Mouse (Mus musculus) intestine, embryonic 15.5 days (tissue): ENCODE results near the gene Comtd1. TPM values are rescaled to one million over a fixed set of nuclear protein-coding genes. Genes with fewer than 3 reads are reported as not detected.

Experiments
- ATAC-seq: fragments of 200-750 bp; cut with Nextera tagmentation; 2 replicates; pipeline ENCODE4 v1.8.0; 2017; ENCODE audit warnings: moderate TSS enrichment, moderate library complexity
- H3K27ac ChIP-seq: fragments of 300-500 bp; sonication (generic); 2 replicates; pipeline ENCODE4 v1.5.1; 2015; ENCODE audit warnings: mild to moderate bottlenecking, inconsistent platforms
- H3K27me3 ChIP-seq: fragments of 300-500 bp; sonication (generic); replicated peaks from 2 replicates; pipeline ENCODE4 v1.6.1; 2015; ENCODE audit warnings: inconsistent platforms
- H3K36me3 ChIP-seq: fragments of 300-500 bp; sonication (generic); 2 replicates; pipeline ENCODE4 v1.6.1; 2015; ENCODE audit warnings: inconsistent platforms
- H3K4me1 ChIP-seq: fragments of 300-500 bp; sonication (generic); replicated peaks from 2 replicates; pipeline ENCODE4 v1.6.1; 2015; ENCODE audit warnings: inconsistent platforms
- H3K4me2 ChIP-seq: fragments of 300-500 bp; sonication (generic); replicated peaks from 2 replicates; pipeline ENCODE4 v1.6.1; 2015; ENCODE audit warnings: mild to moderate bottlenecking, inconsistent platforms
- H3K4me3 ChIP-seq: fragments of 300-500 bp; sonication (generic); replicated peaks from 2 replicates; pipeline ENCODE4 v1.5.1; 2015; ENCODE audit warnings: inconsistent platforms
- H3K9ac ChIP-seq: fragments of 300-500 bp; sonication (generic); 2 replicates; pipeline ENCODE4 v1.6.1; 2015; ENCODE audit warnings: inconsistent platforms
- H3K9me3 ChIP-seq: fragments of 300-500 bp; sonication (generic); 2 replicates; pipeline ENCODE4 v1.6.1; 2016; ENCODE audit warnings: inconsistent platforms
- WGBS: fragments of 180-500 bp; shearing (Covaris S2); methylation state at CpG from one replicate; pipeline ENCODE4 v1.1.7; 2015; 5-methylcytosine and 5-hydroxymethylcytosine counted together
- polyA plus RNA-seq: library from polyadenylated mRNA; unstranded; fragments of >200 nt; fragmentation: Nextera tagmentation; extraction: Ambion mirVana; gene quantifications from 2 replicates; pipeline ENCODE4 v1.2.1, GENCODE M21; 2015

Gene Comtd1
- polyA plus RNA-seq, 1 experiment from 2014 or later, result 57.3 TPM

DNA sequence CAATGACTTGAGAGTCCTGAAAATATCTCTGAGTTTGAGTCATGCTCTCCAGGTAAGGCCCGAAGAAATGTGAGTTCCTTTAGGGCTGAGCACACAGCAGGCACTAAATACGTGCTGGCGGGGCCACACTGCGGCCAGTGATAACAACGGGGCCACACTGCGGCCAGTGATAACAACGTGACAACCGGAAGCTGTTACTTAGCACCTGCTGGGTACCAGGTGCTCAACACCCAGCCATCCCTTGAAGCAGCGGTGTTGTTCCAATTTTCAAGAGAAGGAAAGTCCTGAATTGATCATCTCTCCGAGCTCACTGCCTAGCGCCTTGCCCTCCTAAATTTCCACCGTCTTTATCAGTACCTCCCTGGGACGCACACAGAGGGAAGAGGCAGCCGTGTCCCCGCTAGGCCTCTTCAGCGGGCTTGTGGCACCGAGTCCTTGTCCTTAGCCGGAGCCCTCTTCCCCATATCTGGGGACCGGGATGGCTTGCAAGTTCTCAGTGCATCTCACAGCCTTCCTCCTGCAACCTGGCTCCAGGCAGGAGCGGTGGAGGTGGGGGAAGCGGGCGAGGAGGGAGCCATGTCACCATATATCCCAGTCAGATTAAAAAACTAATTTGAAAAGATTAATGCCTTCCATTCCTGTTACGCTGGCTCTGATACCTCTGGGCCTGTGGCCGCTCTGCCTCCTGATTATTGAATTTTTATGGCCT lies 1.8 kb upstream of the Comtd1 start:
- no peak overlapping the region for H3K4me3 ChIP-seq
- no peaks in the 10 kb centered on the region for H3K9me3 ChIP-seq
- H3K9ac ChIP-seq, result no peak overlapping the region
- no peak for ATAC-seq
- H3K4me1 ChIP-seq, result peaks cover 25% of the 10 kb centered on the region
- no peaks in the 10 kb centered on the region for H3K27me3 ChIP-seq
- no peak overlapping the region for H3K27ac ChIP-seq
- no peak overlapping the region for H3K4me2 ChIP-seq
- peaks cover 4% of the 10 kb centered on the region; the same call in 1 of the 2 replicates for H3K36me3 ChIP-seq
- 76% methylated on average over 24 of the region's 24 CpGs for WGBS

DNA sequence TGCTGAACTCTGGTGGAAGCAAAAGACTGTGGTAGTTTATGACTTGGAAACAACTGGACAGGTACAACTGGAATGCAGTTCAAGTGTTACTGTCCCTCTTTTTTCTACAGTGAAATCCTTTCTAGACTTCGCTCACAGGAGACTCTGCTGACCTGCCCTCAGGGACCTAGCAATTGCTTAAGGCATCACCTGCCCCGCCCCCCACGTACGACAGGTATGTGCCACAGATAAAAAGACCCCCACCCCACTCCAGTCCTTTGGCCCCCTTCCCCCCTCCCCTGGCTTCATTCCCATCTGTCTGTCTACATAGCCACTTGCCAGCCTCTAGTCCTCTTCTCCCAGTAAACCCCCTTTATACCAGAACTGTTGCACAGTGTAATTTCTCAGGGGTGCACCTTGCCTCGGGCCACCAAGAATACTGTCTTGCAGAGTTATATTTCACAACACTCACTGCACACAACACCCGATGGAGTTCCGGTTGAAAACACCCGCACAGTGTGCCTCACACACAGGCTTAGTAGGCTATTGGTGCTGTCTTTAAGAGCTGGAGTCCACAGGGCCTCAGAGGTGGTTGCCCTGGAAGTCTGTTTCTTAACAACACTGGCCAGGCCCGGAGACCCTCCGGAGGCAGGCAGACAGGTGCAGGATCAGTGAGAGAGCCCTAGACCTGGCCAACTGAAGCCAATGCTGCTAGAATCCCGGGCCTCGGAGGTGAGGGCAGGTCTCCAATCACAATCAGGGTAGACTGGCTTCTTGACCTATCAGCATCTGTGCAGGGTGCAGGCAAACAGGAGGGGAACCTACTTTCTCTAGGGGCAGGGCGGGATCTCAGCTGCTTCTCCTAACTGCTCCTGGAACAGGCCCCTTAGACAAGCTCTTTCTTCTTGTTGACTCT lies 994 bp upstream of the Comtd1 start:
- H3K9me3 ChIP-seq, result no peaks in the 10 kb centered on the region
- H3K27me3 ChIP-seq, result no peaks in the 10 kb centered on the region
- H3K36me3 ChIP-seq, result peaks cover 8% of the 10 kb centered on the region
- ATAC-seq, result no peak
- WGBS, result 86% methylated on average over 13 of the region's 13 CpGs
- no peak overlapping the region for H3K4me3 ChIP-seq
- H3K27ac ChIP-seq, result no peak overlapping the region
- H3K9ac ChIP-seq, result no peak overlapping the region
- H3K4me1 ChIP-seq, result peaks cover 27% of the 10 kb centered on the region
- H3K4me2 ChIP-seq, result no peak overlapping the region

DNA sequence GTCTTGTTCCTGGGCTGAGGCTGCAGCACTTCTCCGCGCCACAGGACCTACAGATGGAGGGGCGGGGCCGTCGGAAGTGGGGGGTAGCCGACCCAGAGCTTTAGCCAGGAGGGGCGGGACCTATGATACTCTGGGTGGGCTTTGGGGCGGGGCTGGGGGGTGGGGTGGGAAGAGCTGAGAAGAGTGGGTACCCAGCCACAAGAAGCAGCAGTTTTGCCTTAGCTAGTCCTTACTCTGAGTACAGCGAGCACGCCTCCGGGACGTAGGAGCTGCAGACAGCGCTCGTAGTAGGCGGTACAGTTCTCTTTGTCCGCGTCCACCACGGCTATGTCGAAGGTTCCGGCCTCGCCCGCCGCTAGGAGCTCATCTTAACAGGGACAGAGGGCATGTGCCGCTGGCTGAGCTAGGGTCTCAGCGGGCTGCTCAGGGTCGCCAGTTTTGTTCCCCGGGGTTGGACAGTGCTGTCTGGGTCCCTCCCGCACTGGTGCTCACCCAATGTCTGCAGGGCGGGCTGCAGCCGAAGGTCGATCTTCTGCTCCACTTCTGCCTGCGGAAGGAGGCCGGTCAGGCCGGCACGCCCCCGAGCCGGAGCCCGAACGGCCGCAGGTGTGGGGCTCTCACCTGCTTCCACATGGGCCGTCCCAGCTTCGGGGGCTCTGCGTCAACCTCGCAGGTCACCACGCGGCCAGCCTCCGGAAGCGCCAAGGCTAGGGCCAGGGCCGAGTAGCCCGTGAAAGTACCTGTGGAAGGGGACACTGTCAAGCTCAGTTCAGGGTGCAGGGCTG lies 1.2 kb downstream of the Comtd1 start:
- peak overlapping the region; percentile 80 for H3K27ac ChIP-seq
- H3K9ac ChIP-seq, result peak overlapping the region; percentile 80
- peak overlapping the region; percentile 71 for H3K4me3 ChIP-seq
- 1% methylated on average over 50 of the region's 50 CpGs for WGBS
- H3K4me1 ChIP-seq, result peaks cover 19% of the 10 kb centered on the region
- H3K9me3 ChIP-seq, result no peaks in the 10 kb centered on the region
- H3K36me3 ChIP-seq, result peaks cover 17% of the 10 kb centered on the region
- peak overlapping the region; percentile 97 for H3K4me2 ChIP-seq
- peak; percentile 41 for ATAC-seq
- no peaks in the 10 kb centered on the region for H3K27me3 ChIP-seq

DNA sequence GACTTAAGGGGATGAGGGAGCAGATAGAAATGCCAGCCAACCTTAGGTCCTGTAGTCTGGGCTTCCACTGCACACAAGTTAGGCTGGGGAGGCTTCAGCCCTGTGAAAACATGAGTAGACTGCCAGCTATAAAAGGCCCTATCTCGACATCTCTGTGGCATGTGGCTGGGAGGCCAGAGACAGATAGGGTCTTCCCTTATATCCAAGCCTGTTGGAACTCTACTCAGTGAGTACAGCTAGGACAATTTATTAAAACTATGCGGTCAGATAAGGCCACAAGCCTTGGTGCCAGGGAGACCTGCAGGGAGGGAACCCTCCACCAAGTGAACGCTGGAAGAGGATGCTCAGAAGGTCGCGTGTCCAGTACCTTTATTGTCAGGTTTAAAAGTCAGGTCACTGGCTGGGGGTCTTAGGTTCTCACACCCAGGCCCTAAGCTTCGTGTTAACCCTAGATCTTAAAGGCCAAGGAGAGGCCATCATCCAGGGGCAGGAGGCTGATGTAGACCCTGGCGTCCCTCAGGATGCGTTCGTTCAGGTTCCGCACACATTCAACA lies 1.9 kb downstream of the Comtd1 start:
- Histone ChIP-seq H3K9ac (no peak overlapping the region), H3K36me3 (peaks cover 22% of the 10 kb centered on the region), H3K4me2 (peak overlapping the region; percentile 97), H3K9me3 (no peaks in the 10 kb centered on the region), H3K27me3 (no peaks in the 10 kb centered on the region), H3K4me1 (peaks cover 17% of the 10 kb centered on the region), H3K4me3 (peak overlapping the region; percentile 71; the same call in 1 of the 2 replicates), H3K27ac (peak overlapping the region; percentile 80)
- no peak for ATAC-seq
- 17% methylated on average over 10 of the region's 10 CpGs for WGBS

DNA sequence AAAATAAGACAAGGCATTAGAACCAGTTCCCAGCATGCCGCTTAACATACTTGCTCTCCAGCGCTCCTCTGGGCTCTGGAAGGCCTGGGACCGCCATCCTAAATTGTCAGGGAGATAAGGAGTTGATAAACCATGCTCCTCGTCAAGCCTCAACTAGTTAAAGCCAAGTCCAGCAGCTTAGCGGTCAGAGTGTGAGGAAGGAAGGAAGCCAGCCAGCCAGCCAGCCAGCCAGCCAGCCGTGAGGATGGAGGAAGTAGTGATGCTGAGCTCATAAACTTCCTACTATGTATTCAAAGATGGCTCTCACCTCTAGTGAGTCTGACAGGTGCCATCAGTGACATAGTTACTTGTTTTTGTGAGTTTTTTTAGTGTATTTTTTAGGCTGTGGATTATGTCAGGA lies 5.5 kb downstream of the Comtd1 start:
- WGBS, result 63% methylated on average over 6 of the region's 6 CpGs
- no peak overlapping the region for H3K27ac ChIP-seq
- peaks cover 17% of the 10 kb centered on the region for H3K4me1 ChIP-seq
- H3K9ac ChIP-seq, result no peak overlapping the region
- peaks cover 52% of the 10 kb centered on the region for H3K36me3 ChIP-seq
- H3K9me3 ChIP-seq, result no peaks in the 10 kb centered on the region
- no peak overlapping the region for H3K4me3 ChIP-seq
- no peak for ATAC-seq
- H3K27me3 ChIP-seq, result no peaks in the 10 kb centered on the region
- no peak overlapping the region for H3K4me2 ChIP-seq

DNA sequence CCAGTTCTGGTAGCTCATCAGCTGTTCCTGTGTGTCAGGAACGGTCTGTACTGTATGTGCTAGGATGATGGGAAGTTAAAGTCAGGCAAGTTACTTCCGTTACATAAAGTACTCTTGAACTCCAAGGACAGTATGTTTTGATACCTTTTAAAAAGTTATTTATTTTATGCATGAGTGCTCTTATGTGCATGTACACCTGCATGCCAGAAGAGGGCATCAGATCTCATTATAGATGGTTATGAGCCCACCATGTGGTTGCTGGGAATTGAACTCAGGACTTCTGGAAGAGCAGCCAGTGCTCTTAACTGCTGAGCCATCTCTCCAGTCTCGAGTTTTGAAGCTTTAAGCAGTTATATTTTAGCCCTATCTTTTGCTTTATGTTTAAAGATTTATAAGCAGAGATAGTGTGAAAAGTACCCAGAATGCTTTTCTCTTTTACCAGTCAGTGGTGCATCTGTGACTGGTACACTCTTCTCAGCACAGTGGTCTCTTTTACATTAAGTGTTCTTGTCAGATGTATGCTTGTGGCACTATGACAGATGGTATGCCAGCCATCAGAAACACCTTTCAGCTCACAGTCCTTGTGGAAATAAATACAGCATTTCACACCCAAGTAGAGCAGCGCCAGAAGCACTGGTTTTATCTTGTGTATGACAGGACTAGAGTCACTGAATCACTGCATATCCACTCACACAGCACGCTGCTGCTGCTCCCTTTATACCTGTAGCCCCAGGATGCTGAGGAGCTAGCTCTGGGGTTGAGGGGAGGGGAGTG lies 6.8 kb downstream of the Comtd1 start:
- H3K36me3 ChIP-seq, result peaks cover 59% of the 10 kb centered on the region
- peaks cover 8% of the 10 kb centered on the region for H3K4me1 ChIP-seq
- ATAC-seq, result no peak
- no peak overlapping the region for H3K4me3 ChIP-seq
- no peaks in the 10 kb centered on the region for H3K27me3 ChIP-seq
- H3K4me2 ChIP-seq, result no peak overlapping the region
- H3K9me3 ChIP-seq, result no peaks in the 10 kb centered on the region
- 87% methylated on average over 5 of the region's 5 CpGs for WGBS
- no peak overlapping the region for H3K27ac ChIP-seq
- H3K9ac ChIP-seq, result no peak overlapping the region

DNA sequence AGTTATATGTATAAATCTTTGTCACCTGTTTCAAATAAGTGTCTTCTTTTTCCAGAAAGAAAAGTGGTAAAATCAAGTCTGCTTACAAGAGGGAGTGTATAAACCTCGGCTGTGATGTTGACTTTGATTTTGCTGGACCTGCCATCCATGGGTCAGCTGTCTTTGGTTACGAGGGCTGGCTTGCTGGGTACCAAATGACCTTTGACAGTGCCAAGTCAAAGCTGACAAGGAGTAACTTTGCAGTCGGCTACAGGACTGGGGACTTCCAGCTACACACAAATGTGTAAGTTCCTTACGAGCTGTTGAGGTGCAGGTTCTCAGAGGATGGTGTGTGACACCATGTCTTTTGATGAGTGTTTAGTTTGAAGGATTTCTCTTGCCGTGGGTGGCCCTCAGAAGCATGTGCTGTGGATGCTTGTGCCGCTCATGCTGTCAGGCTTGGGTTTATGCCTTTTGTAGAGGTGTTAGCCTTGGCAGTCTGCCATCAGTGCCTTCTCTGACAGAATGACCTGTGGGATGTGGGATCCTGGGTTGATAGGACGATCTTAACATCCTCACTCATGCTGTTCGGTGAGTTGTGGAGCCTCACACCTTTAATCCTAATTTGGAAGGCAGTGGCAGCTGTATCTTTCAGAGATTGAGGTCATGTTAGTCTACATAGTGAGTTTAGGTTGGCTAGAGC lies 10.3 kb downstream of the Comtd1 start:
- H3K4me3 ChIP-seq, result no peak overlapping the region
- no peak overlapping the region for H3K9ac ChIP-seq
- no peak overlapping the region for H3K27ac ChIP-seq
- no peaks in the 10 kb centered on the region for H3K27me3 ChIP-seq
- H3K4me2 ChIP-seq, result no peak overlapping the region
- WGBS, result 86% methylated on average over 8 of the region's 8 CpGs
- no peak for ATAC-seq
- no peaks in the 10 kb centered on the region for H3K9me3 ChIP-seq
- H3K4me1 ChIP-seq, result peaks cover 2% of the 10 kb centered on the region; the same call in 1 of the 2 replicates
- H3K36me3 ChIP-seq, result peaks cover 55% of the 10 kb centered on the region

DNA sequence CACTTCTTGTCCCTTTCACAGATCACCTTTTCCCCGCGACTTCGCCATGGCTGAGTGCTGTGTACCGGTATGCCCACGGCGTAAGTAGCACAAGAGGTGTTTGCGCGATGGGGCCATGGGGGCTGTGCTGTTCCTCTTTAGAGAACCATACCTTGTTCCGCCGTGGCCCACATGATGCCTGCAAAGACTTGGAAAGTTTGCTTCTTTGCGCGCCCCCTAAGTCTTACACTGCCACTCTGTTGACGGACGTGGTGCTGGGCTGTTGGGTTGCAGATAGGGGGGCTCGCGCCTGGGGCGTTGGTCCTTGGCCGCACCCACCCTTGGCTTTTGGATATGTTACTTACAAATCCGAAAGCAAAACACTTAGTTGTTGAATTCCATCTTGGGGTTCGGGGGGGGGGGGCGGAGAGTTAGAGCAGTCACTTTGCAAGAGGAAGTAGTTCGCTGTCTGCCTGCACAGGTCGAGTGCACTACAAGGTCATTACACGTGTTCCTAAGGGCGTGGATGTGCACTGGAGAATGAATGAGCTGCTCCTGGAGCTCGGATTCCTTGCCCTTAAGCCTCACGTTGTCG lies 16.9 kb downstream of the Comtd1 start:
- H3K9me3 ChIP-seq, result no peaks in the 10 kb centered on the region
- H3K36me3 ChIP-seq, result 0 out of 2 replicates have a peak, but pooled peaks cover 8% of the 10 kb centered on the region
- H3K4me3 ChIP-seq, result peak overlapping the region; percentile 98
- H3K4me2 ChIP-seq, result peak overlapping the region; percentile 69
- H3K4me1 ChIP-seq, result peaks cover 20% of the 10 kb centered on the region
- under 1% methylated on average over 28 of the region's 28 CpGs for WGBS
- peak overlapping the region; percentile 97 for H3K9ac ChIP-seq
- H3K27me3 ChIP-seq, result no peaks in the 10 kb centered on the region
- ATAC-seq, result peak; percentile 11
- peak overlapping the region; percentile 97 for H3K27ac ChIP-seq

DNA sequence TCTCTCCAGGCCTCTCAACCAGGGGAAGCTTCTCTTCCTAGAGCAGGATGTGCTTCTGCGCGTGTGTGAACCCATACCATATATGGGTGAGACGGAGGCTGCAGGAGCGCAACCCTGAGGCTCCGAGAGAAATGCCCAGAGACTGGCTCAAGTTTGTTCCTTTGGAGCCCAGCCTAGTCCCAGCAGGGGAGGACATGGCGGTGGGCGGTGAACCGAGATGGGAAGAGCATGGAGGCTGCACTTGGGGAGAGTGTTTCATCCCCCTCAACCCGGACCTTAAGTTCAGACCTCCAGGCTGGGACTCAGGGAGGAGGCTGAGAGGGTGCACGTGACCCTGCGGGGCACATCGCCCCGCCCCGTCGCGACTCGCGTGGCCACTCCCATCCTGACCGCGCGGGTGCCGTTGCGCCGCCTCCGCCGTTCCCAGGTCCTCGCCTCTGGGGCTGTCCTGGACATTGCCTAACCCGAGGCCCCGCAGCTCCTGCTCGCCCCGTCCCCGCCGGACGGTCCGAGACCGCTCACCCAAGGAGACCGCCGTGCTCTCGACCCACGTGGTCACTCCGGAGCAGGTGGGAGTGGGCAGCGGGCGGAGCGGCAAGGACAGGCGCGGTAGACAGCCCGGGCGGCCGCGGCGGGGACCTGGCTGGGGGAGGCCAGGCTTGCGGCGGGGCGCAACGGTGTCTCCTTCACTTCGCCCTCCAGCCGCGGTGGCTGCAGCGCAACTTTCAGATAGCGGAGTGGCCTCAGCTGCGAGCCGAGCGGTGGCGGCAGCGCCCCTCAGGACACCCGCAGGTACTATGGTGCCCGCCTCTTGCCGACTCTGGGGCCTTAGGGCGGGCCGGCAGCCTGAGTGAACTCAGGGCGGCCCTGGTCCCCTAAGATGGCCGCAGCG lies 17.7 kb downstream of the Comtd1 start:
- ATAC-seq, result peak; percentile 96
- peak overlapping the region; percentile 97 for H3K9ac ChIP-seq
- H3K27ac ChIP-seq, result peak overlapping the region; percentile 97
- no peaks in the 10 kb centered on the region for H3K27me3 ChIP-seq
- 0 out of 2 replicates have a peak, but pooled peaks cover 8% of the 10 kb centered on the region for H3K36me3 ChIP-seq
- peaks cover 20% of the 10 kb centered on the region for H3K4me1 ChIP-seq
- under 1% methylated on average over 73 of the region's 73 CpGs for WGBS
- H3K4me2 ChIP-seq, result peak overlapping the region; percentile 69
- H3K9me3 ChIP-seq, result no peaks in the 10 kb centered on the region
- H3K4me3 ChIP-seq, result peak overlapping the region; percentile 98
